Mouse (Mus musculus): ENCODE data around the gene Ddhd1.

GRCm38 (mm10) chr14:45632756-45633537 is 25.0 kb downstream of the Ddhd1 start:
- TF ChIP-seq POLR2A (IDR thresholded peaks at IDR 0.05; ENCODE audit: insufficient read length, low read depth) (no peak), USF1 (IDR thresholded peaks at IDR 0.05; ENCODE audit: low read depth) (no peak), TCF12 (IDR thresholded peaks at IDR 0.05; ENCODE audit: insufficient read depth, poor library complexity, severe bottlenecking) (no peak), E2F4 (IDR thresholded peaks at IDR 0.05; ENCODE audit: insufficient read depth) (no peak), MAX (IDR thresholded peaks at IDR 0.05; ENCODE audit: low read depth) (no peak), CEBPB (IDR thresholded peaks at IDR 0.05; ENCODE audit: insufficient read depth, poor library complexity, severe bottlenecking) (no peak), REST (IDR thresholded peaks at IDR 0.05; ENCODE audit: insufficient read depth, insufficient read length) (no peak), POLR2AphosphoS2 (IDR thresholded peaks at IDR 0.05; ENCODE audit: insufficient read length, low read depth) (no peak), MYOD1 (IDR thresholded peaks at IDR 0.05; ENCODE audit: control insufficient read depth in 1 of 3, insufficient read length in 2 of 3, low read depth in 2 of 3) (no peak), SRF (IDR thresholded peaks at IDR 0.05; ENCODE audit: control insufficient read depth, insufficient read length, low read depth) (no peak), MYOG (IDR thresholded peaks at IDR 0.05; ENCODE audit: control insufficient read depth in 1 of 3, insufficient read depth in 1 of 3, insufficient read length in 2 of 3, low read depth in 2 of 3) (no peak), TCF3 (IDR thresholded peaks at IDR 0.05; ENCODE audit: insufficient read length, low read depth) (no peak)

Measured in myocyte (in vitro differentiated cells).